Mouse (Mus musculus): ENCODE results near the gene Ccdc175. TPM values are rescaled to one million over a fixed set of nuclear protein-coding genes. Genes with fewer than 3 reads are reported as not detected.

Gene Ccdc175
- polyA plus RNA-seq, 1 experiment from 2014 or later, result not detected

- no peaks in the 10 kb centered on the region for H3K27me3 ChIP-seq (ENCODE audit: control insufficient read depth, insufficient read depth, low read length)
- no peak overlapping the region for H3K4me3 ChIP-seq (ENCODE audit: low read depth, low read length)
- H3K4me2 ChIP-seq, result no peak overlapping the region
- no peaks in the 10 kb centered on the region for H3K4me1 ChIP-seq (ENCODE audit: control insufficient read depth, insufficient read depth, low read length)
- H3K9ac ChIP-seq (ENCODE audit: low read length), result no peak overlapping the region
- 83% methylated on average over 17 of the region's 23 CpGs for WGBS
- DNase-seq (ENCODE audit: low spot score, missing footprints) (no peak), ATAC-seq (ENCODE audit: low FRiP score) (no peak)
- H3K27ac ChIP-seq (ENCODE audit: low read depth, low read length), result no peak overlapping the region
- H3K9me3 ChIP-seq (ENCODE audit: control insufficient read depth, low read length), result no peaks in the 10 kb centered on the region
- H3K36me3 ChIP-seq (ENCODE audit: control insufficient read depth, insufficient read depth, low read length), result no peaks in the 10 kb centered on the region
These were observed 69.0 kb downstream of the Ccdc175 start for GRCm38 (mm10) chr12:72115686-72116345.

DNA sequence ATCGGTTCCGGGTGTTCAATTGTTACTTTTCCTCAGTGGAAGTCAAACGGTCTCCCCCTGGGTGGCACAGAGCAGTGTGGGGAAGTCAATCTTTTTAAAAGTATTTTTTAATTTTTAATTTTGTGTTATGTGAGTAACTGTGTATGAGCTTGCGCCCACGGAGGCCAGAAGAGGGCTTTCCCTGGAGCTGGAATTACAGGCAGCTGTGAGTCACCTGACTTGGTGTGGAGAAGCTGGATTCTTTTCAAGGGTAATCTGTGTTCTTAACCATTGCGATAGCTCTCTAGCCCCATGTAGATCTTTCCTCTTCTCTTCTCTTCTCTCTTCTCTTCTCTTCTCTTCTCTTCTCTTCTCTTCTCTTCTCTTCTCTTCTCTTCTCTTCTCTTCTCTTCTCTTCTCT is 69.7 kb downstream of the Ccdc175 start:
- no peaks in the 10 kb centered on the region for H3K36me3 ChIP-seq (ENCODE audit: control insufficient read depth, insufficient read depth, low read length)
- DNase-seq (ENCODE audit: low spot score, missing footprints), result no peak
- H3K9me3 ChIP-seq (ENCODE audit: control insufficient read depth, low read length), result no peaks in the 10 kb centered on the region
- no peak overlapping the region for H3K9ac ChIP-seq (ENCODE audit: low read length)
- no peaks in the 10 kb centered on the region for H3K4me1 ChIP-seq (ENCODE audit: control insufficient read depth, insufficient read depth, low read length)
- WGBS, result 84% methylated on average over 6 of the region's 6 CpGs
- no peak overlapping the region for H3K4me2 ChIP-seq
- H3K27me3 ChIP-seq (ENCODE audit: control insufficient read depth, insufficient read depth, low read length), result no peaks in the 10 kb centered on the region
- H3K4me3 ChIP-seq (ENCODE audit: low read depth, low read length), result no peak overlapping the region
- ATAC-seq (ENCODE audit: low FRiP score), result no peak
- no peak overlapping the region for H3K27ac ChIP-seq (ENCODE audit: low read depth, low read length)

- Histone ChIP-seq H3K36me3 (ENCODE audit: control insufficient read depth, insufficient read depth, low read length) (no peaks in the 10 kb centered on the region), H3K9ac (ENCODE audit: low read length) (no peak overlapping the region; the same call in 1 of the 2 replicates), H3K27ac (ENCODE audit: low read depth, low read length) (no peak overlapping the region), H3K9me3 (ENCODE audit: control insufficient read depth, low read length) (no peaks in the 10 kb centered on the region), H3K4me2 (no peak overlapping the region), H3K4me1 (ENCODE audit: control insufficient read depth, insufficient read depth, low read length) (no peaks in the 10 kb centered on the region; the same call in 1 of the 2 replicates), H3K27me3 (ENCODE audit: control insufficient read depth, insufficient read depth, low read length) (no peaks in the 10 kb centered on the region), H3K4me3 (ENCODE audit: low read depth, low read length) (no peak overlapping the region)
- ATAC-seq (ENCODE audit: low FRiP score) (peak; percentile 65; the same call in 1 of the 2 replicates), DNase-seq (ENCODE audit: low spot score, missing footprints) (peak; percentile 93)
- WGBS, result 39% methylated on average over 14 of the region's 14 CpGs
These were observed 80.1 kb downstream of the Ccdc175 start for GRCm38 (mm10) chr12:72104525-72105281.

DNA sequence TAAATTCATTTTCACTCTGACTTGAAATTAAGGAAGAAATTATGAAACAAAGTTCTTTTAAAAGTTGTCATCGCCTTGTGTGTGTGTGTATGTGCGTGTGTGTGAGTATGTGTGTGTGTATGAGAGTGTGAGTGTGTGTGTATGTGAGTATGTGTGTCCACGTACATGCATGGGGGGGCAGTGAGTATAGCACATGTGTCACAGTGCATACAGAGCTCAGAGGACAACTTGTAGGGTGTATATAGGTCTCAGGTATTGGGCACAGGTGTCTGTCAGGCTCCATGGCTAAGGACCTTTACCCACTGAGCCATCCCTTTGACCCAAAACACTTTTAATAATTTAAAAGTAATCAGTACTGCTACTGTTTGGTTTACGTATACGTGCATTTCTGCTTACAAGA is 80.8 kb downstream of the Ccdc175 start:
- Histone ChIP-seq H3K4me2 (no peak overlapping the region), H3K9ac (ENCODE audit: low read length) (no peak overlapping the region), H3K9me3 (ENCODE audit: control insufficient read depth, low read length) (no peaks in the 10 kb centered on the region), H3K27me3 (ENCODE audit: control insufficient read depth, insufficient read depth, low read length) (no peaks in the 10 kb centered on the region), H3K27ac (ENCODE audit: low read depth, low read length) (no peak overlapping the region), H3K36me3 (ENCODE audit: control insufficient read depth, insufficient read depth, low read length) (no peaks in the 10 kb centered on the region), H3K4me3 (ENCODE audit: low read depth, low read length) (no peak overlapping the region), H3K4me1 (ENCODE audit: control insufficient read depth, insufficient read depth, low read length) (no peaks in the 10 kb centered on the region; the same call in 1 of the 2 replicates)
- DNase-seq (ENCODE audit: low spot score, missing footprints) (no peak), ATAC-seq (ENCODE audit: low FRiP score) (no peak)
- WGBS, result 84% methylated on average over 5 of the region's 5 CpGs

- H3K4me1 ChIP-seq (ENCODE audit: control insufficient read depth, insufficient read depth, low read length), result no peaks in the 10 kb centered on the region; the same call in 1 of the 2 replicates
- no peak overlapping the region for H3K9ac ChIP-seq (ENCODE audit: low read length)
- H3K4me2 ChIP-seq, result no peak overlapping the region
- no peaks in the 10 kb centered on the region for H3K27me3 ChIP-seq (ENCODE audit: control insufficient read depth, insufficient read depth, low read length)
- H3K4me3 ChIP-seq (ENCODE audit: low read depth, low read length), result no peak overlapping the region
- no peaks in the 10 kb centered on the region for H3K9me3 ChIP-seq (ENCODE audit: control insufficient read depth, low read length)
- ATAC-seq (ENCODE audit: low FRiP score), result no peak
- DNase-seq (ENCODE audit: low spot score, missing footprints), result no peak
- WGBS, result 87% methylated on average over 6 of the region's 6 CpGs
- H3K36me3 ChIP-seq (ENCODE audit: control insufficient read depth, insufficient read depth, low read length), result peaks cover 4% of the 10 kb centered on the region; the same call in 1 of the 2 replicates
- H3K27ac ChIP-seq (ENCODE audit: low read depth, low read length), result no peak overlapping the region
These were observed 82.1 kb downstream of the Ccdc175 start for GRCm38 (mm10) chr12:72102776-72103175.

DNA sequence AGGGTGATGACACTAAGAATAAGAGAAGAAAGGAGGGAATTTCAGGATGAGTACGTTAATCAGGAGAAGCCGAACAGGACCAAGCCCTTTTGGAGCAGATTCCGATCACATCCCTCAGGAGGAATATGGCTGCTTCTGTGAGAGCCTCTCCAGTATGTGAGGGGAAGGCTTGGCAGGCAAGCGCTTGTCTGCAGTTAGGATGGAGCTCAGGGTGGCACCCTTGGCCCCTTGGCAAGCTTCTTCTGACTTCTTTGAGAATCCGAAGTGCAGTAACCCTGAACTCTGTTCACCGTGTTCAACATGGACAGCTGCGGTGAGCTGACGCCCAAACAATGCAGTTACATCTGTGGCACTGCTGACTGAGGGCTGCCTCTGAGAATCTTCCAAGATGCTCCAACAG is 87.9 kb downstream of the Ccdc175 start:
- H3K9ac ChIP-seq (ENCODE audit: low read length), result no peak overlapping the region
- ATAC-seq (ENCODE audit: low FRiP score), result no peak
- H3K4me2 ChIP-seq, result no peak overlapping the region
- H3K4me3 ChIP-seq (ENCODE audit: low read depth, low read length), result no peak overlapping the region
- DNase-seq (ENCODE audit: low spot score, missing footprints), result peak; percentile 60
- H3K4me1 ChIP-seq (ENCODE audit: control insufficient read depth, insufficient read depth, low read length), result no peaks in the 10 kb centered on the region
- 93% methylated on average over 8 of the region's 8 CpGs for WGBS
- H3K27ac ChIP-seq (ENCODE audit: low read depth, low read length), result no peak overlapping the region
- no peaks in the 10 kb centered on the region for H3K9me3 ChIP-seq (ENCODE audit: control insufficient read depth, low read length)
- H3K36me3 ChIP-seq (ENCODE audit: control insufficient read depth, insufficient read depth, low read length), result peaks cover 17% of the 10 kb centered on the region; the same call in 1 of the 2 replicates
- no peaks in the 10 kb centered on the region for H3K27me3 ChIP-seq (ENCODE audit: control insufficient read depth, insufficient read depth, low read length)

- H3K9ac ChIP-seq (ENCODE audit: low read length), result no peak overlapping the region
- no peaks in the 10 kb centered on the region for H3K27me3 ChIP-seq (ENCODE audit: control insufficient read depth, insufficient read depth, low read length)
- H3K9me3 ChIP-seq (ENCODE audit: control insufficient read depth, low read length), result no peaks in the 10 kb centered on the region
- no peak overlapping the region for H3K4me3 ChIP-seq (ENCODE audit: low read depth, low read length)
- H3K4me2 ChIP-seq, result no peak overlapping the region
- peaks cover 13% of the 10 kb centered on the region for H3K4me1 ChIP-seq (ENCODE audit: control insufficient read depth, insufficient read depth, low read length)
- no peak overlapping the region for H3K27ac ChIP-seq (ENCODE audit: low read depth, low read length)
- no peaks in the 10 kb centered on the region; the same call in 1 of the 2 replicates for H3K36me3 ChIP-seq (ENCODE audit: control insufficient read depth, insufficient read depth, low read length)
- ATAC-seq (ENCODE audit: low FRiP score) (no peak), DNase-seq (ENCODE audit: low spot score, missing footprints) (peak; percentile 68)
- 95% methylated on average over 4 of the region's 4 CpGs for WGBS
These were observed 95.0 kb downstream of the Ccdc175 start for GRCm38 (mm10) chr12:72089802-72090201.

- H3K9ac ChIP-seq (ENCODE audit: low read length), result peak overlapping the region; percentile 91
- DNase-seq (ENCODE audit: low spot score, missing footprints), result peak; percentile 99
- H3K4me1 ChIP-seq (ENCODE audit: control insufficient read depth, insufficient read depth, low read length), result peaks cover 18% of the 10 kb centered on the region
- no peak for ATAC-seq (ENCODE audit: low FRiP score)
- peak overlapping the region; percentile 82 for H3K4me2 ChIP-seq
- whole genome bisulfite sequencing, result 2% methylated on average over 18 of the region's 18 CpGs
- H3K4me3 ChIP-seq (ENCODE audit: low read depth, low read length), result peak overlapping the region; percentile 70
- no peaks in the 10 kb centered on the region for H3K36me3 ChIP-seq (ENCODE audit: control insufficient read depth, insufficient read depth, low read length)
- no peaks in the 10 kb centered on the region for H3K27me3 ChIP-seq (ENCODE audit: control insufficient read depth, insufficient read depth, low read length)
- H3K9me3 ChIP-seq (ENCODE audit: control insufficient read depth, low read length), result no peaks in the 10 kb centered on the region
- peak overlapping the region; percentile 98 for H3K27ac ChIP-seq (ENCODE audit: low read depth, low read length)
These were observed 98.5 kb downstream of the Ccdc175 start for GRCm38 (mm10) chr12:72086166-72086825.
